Mouse (Mus musculus) naive thymus-derived CD4-positive, alpha-beta T cell, adult 2 months (primary cell): Measurements from ENCODE around the gene Sept9.

Experiments
- DNase-seq: peaks from one replicate; pipeline ENCODE4 v3.0.0-alpha.2; 2011; ENCODE audit warnings: low read depth

The Sept9 gene

DNA sequence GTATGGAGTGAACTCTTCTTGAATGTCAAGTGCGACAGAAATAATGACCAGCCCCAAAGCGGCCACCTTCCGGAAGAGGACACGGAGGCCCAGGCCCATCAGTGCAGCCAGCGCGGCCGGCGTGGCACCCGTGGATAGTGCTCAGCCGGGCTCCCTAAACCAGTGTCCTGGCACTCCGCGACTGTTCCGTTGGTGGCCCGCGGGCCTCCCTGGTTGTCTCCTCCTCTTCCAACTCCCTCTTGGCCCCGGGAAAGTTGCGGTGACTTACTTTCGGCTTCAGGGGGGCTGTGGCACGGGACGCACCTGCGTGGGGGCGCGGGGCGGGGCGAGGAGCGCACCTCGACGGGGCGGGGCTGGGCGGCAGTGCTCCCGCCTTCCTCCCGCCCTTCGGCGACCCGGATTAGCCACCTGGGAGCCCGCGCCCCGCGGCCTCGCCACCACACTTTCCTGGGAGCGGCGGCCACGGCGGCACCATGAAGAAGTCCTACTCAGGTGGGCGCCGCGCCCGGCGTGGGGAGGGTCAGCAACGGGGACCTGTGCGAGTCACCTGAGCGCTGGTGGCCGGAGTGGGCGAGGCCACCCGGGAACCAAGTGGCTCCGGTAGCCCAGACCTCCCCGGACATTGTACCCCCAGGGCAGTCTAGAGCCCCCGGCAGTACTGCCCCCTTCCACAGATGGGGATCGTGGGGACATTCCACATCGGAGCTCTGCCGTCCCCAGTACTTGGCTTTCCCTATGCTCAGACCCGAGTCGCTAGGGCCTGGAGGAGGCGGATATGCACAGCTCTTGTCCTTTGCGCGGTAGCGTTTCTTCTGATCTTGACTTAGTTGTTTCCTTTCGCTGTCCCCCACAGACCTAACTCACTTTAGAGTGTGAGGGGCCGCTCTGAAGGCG lies at the start of gene Sept9:
Sept9 (plus strand) TSS at position 380 of the 894 bp plus-strand sequence.
- peak; percentile 49 for DNase-seq

GRCm38 (mm10) chr11:117150467-117150966 lies 48.9 kb upstream of the Sept9 start:
- no peak for DNase-seq

DNA sequence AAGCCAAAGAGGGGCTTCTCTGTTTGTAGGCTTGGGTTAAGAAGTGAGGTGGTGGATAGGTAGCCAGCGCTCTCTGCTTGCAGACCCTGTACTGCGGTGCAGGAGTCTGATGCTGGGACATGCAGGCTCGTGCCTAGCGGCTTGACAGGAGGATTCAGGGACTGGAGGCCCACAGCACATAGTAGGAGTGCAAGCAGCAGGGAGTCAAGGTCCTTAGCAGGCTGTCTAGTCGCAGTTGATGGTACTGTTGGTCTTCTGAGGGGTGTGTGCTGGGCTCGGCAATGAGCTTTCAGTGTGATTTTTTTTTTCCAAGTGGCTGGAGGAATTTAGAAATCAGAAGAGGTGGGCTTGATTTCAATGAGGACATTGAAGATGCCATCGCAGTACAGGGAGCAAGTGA lies 48.0 kb upstream of the Sept9 start:
- DNase-seq = no peak

DNA sequence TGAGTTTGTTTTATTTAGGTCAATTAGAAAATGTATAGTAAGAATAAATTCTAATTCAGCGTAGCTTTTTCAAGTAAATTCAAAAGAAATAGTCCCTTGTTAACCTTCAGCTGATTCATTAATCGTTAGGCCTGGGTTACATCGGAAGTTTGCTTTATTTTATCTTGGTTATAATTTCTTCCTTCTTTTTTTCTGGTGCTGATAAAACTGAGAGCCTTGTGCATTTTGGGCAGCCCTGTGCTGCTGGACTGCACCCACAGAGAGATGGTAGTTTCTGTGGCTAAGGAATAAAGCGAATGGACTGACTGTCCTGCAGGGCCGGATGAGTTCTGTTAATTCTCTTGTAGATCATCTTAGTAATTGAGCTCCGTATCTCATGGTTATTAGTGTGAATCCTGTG lies 46.9 kb upstream of the Sept9 start:
- no peak for DNase-seq

- DNase-seq = no peak
Observed at GRCm38 (mm10) chr11:117153553-117153952, 45.9 kb upstream of the Sept9 start.

- DNase-seq = no peak
Observed at GRCm38 (mm10) chr11:117154088-117154815, 45.2 kb upstream of the Sept9 start.

DNA sequence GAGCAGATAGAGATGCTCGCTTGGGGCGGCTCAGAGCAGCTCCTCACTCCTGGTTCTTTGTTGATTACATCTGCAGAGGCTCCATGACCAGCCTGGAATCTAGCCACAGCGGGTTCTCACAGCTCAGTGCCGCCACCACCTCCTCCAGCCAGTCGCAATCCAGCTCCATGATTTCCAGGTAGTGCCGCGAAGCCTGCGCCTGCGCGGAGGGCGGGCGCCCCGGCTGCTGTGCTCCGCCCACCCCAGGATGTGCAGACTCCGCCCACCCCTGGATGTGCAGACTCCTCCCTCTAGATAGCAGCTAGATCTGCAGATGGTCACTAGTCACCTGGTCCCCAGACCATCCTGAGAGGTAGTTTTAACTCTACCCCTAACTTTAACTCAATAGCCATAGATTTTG lies 42.7 kb upstream of the Sept9 start:
- no peak for DNase-seq

GRCm38 (mm10) chr11:117158343-117158742 lies 41.1 kb upstream of the Sept9 start:
- no peak for DNase-seq

- DNase-seq = no peak
Observed at GRCm38 (mm10) chr11:117159257-117159945, 40.1 kb upstream of the Sept9 start.

- no peak for DNase-seq
Observed at GRCm38 (mm10) chr11:117159946-117160307, 39.5 kb upstream of the Sept9 start.

DNA sequence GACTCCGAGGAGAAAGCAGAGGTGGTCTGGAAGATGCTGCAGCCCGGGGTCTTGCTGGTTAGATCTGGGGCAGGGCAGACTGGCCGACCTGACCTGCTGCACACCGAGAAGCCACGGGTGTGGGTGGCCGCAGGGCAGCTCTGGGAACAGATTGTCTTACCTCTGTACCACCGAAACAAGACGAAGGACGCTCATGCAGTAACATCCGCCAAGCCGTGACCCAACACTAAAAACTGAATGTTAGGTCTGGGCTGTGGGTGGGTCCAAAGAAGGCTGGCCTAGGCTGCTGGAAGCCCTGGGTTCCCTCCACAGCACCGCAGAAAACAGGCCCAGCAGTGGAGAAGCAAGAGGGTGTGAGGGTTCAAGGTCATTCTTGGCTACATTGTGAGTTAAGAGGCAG lies 38.7 kb upstream of the Sept9 start:
- DNase-seq = no peak

DNA sequence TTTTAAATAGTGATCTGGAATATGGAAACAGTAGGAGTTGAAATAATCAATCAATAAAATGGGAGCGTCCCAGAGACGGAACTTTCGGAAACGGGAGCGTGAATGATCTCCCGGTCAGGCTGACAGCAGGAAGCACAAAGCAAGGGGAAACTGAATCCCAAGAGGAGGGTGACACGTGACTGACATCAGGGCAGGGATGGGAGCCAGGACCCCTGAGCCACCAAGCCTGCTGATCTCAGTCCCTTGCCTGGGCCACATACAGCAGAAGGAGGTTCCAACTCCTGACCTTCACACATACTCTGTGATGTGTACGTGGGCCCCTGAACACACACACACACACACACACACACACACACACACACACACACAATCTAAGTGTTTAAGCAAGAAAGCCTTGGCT lies 37.9 kb upstream of the Sept9 start:
- DNase-seq = no peak

DNA sequence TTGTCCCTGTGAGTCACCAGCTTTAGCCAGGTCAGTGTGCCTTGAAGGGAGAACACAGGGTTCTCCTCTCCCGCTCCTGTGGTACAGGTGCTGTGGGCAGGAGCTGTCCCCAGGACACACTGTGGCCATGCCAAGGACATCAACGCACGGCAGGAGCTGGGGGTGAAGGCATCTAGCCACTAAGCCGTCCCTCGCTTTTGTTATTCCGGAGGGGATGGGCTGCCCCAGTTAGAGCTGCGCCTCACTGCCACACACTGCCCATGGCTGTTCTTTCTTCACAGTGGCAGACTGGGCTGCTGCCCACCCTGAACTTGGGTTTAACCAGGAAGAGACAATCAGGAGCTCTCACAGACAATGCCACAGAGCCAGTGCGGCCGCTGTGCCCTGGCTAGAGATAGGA lies 36.4 kb upstream of the Sept9 start:
- no peak for DNase-seq

- DNase-seq = no peak
Observed at GRCm38 (mm10) chr11:117163771-117164170, 35.7 kb upstream of the Sept9 start.

GRCm38 (mm10) chr11:117168278-117169087 lies 31.0 kb upstream of the Sept9 start:
- no peak for DNase-seq

DNA sequence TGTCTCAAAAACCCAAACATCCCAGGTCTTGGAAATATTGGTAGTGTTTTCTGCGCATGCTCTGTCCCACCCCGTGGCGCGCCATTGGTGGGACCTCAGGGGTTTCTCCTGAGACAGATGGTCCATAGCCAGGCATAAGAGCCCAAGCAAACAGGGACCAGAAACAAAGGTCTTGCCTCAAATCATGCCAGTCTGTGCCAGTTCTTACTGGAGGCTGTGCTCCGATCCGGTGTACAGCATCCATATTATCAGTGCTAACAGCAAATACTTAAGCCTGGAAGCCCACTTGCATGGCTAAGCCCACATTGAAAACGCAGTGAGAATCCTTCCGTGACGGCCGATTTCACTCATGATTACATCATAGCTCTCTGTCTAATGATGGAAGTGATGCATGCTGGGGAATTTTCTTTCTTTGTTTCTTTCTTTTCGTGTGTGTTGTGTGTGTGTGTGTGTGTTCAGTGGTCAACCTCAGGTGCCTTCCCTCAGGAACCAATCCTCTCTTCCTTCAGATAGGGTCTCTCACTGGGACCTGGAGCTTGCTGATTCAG lies 30.3 kb upstream of the Sept9 start:
- no peak for DNase-seq

- DNase-seq = no peak
Observed at GRCm38 (mm10) chr11:117169801-117170565, 29.5 kb upstream of the Sept9 start.

GRCm38 (mm10) chr11:117174098-117174892 lies 25.2 kb upstream of the Sept9 start:
- no peak for DNase-seq

GRCm38 (mm10) chr11:117174924-117175323 lies 24.5 kb upstream of the Sept9 start:
- DNase-seq = peak; percentile 72

- no peak for DNase-seq
Observed at GRCm38 (mm10) chr11:117175472-117175871, 24.0 kb upstream of the Sept9 start.
